Comparison of ENCODE assay signal across 23 mouse cellular contexts in the genomic region with DNA sequence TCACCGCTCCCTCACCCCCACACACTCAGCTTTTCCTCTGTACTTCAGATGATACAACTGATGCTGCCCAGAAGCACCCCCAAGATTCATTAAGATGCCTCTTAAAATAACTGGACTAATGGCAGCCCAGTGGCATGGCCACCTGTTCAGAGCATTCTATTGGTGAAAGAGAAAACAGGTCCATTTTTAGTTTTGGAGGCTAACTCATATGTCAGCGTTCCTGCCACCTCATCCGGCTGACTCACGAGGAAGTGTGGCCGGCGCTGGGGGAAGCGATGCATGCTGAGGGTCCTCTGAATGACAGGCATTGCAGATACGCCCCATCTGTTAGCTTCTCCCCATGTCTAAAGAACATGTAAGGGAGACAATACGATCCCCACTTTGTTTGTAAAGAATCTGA. TPM values are rescaled to one million over a fixed set of nuclear protein-coding genes. Genes with fewer than 3 reads are reported as not detected.
DNase-seq lines count a peak whose midpoint lies in the region; ATAC-seq and TF ChIP-seq lines count a peak whose summit lies in the region.
"Had no signal": no experiment of that assay in that cellular context is flagged by ENCODE, and none has a peak within 500 bp of the region (broad histone marks: within the 10 kb centered on the region; RNA-seq: fewer than 3 reads in every experiment).

No protein-coding gene starts in this region.

- H3K79me2 ChIP-seq in CH12.LX (replicated peaks; ENCODE audit: control insufficient read depth, extremely low read depth, insufficient read depth, poor library complexity, severe bottlenecking): no peaks in the 10 kb centered on the region

- no peak overlapping the region for H3K4me3 ChIP-seq in CH12.LX (replicated peaks in 1 of 3; ENCODE audit: low read depth in 2 of 3, low read length in 2 of 3, poor library complexity in 1 of 3)
- H3K4me3 ChIP-seq in midbrain, postnatal 0 days (ENCODE audit: low read depth, low read length): no peak overlapping the region
- H3K4me3 ChIP-seq: embryonic facial prominence, embryonic 13.5 days; forebrain, embryonic 12.5 days; heart, embryonic 13.5 days; hindbrain, embryonic 12.5 days had no signal

- H3K27ac ChIP-seq in CH12.LX (ENCODE audit: insufficient read depth, low read depth): no peak overlapping the region
- no peak overlapping the region for H3K27ac ChIP-seq in midbrain, postnatal 0 days (ENCODE audit: low read depth, low read length)
- H3K27ac ChIP-seq: embryonic facial prominence, embryonic 13.5 days; forebrain, embryonic 12.5 days; heart, embryonic 13.5 days; hindbrain, embryonic 12.5 days had no signal

- H3K9me3 ChIP-seq in CH12.LX (replicated peaks; ENCODE audit: low read length): no peaks in the 10 kb centered on the region
- no peaks in the 10 kb centered on the region for H3K9me3 ChIP-seq in midbrain, postnatal 0 days (ENCODE audit: low read length)
- H3K9me3 ChIP-seq: embryonic facial prominence, embryonic 13.5 days; forebrain, embryonic 12.5 days; heart, embryonic 13.5 days; hindbrain, embryonic 12.5 days had no signal

- H3K4me1 ChIP-seq in CH12.LX (ENCODE audit: control insufficient read depth in 1 of 2, insufficient read depth in 2 of 2): no peaks in the 10 kb centered on the region
- H3K4me1 ChIP-seq in midbrain, postnatal 0 days (ENCODE audit: insufficient read depth, low read length): no peaks in the 10 kb centered on the region
- H3K4me1 ChIP-seq: embryonic facial prominence, embryonic 13.5 days; forebrain, embryonic 12.5 days had no signal

- dilution Hi-C loops in CH12.LX (cut with MboI; ENCODE audit: extremely low pct_ligation_motif_present, extremely low pct_unique_long_range_greater_than_20kb, low sequenced_read_pairs): no loop called here

- TF ChIP-seq RAD21 in CH12.LX (IDR thresholded peaks at IDR 0.05; ENCODE audit: low read depth, low read length): no peak

- H3K4me2 ChIP-seq in CH12.LX (ENCODE audit: insufficient read depth, low read depth, poor library complexity, severe bottlenecking): 0 out of 2 replicates have a peak overlapping the region, but pooled peaks have one; percentile 5
- H3K4me2 ChIP-seq in midbrain, postnatal 0 days (ENCODE audit: low read depth, low read length, poor library complexity, severe bottlenecking): no peak overlapping the region
- H3K4me2 ChIP-seq: embryonic facial prominence, embryonic 13.5 days; forebrain, embryonic 12.5 days; heart, embryonic 13.5 days; hindbrain, embryonic 12.5 days had no signal

- WGBS in midbrain, postnatal 0 days: 80% methylated on average over 9 of the region's 9 CpGs

- no peak for TF ChIP-seq EP300 in CH12.LX (IDR thresholded peaks at IDR 0.05; ENCODE audit: low read length)

- in situ Hi-C loops in CH12.LX (cut with MboI; ENCODE audit: low pct_ligation_motif_present, low pct_unique_long_range_greater_than_20kb, low sequenced_read_pairs): no loop called here

- no peak overlapping the region for H3K9ac ChIP-seq in CH12.LX (ENCODE audit: insufficient read depth, low read depth)
- H3K9ac ChIP-seq in midbrain, postnatal 0 days (replicated peaks; ENCODE audit: low read length, poor library complexity, severe bottlenecking): no peak overlapping the region
- H3K9ac ChIP-seq: embryonic facial prominence, embryonic 13.5 days; forebrain, embryonic 12.5 days; heart, embryonic 13.5 days; hindbrain, embryonic 12.5 days had no signal

- H3K36me3 ChIP-seq in CH12.LX (replicated peaks in 1 of 2; ENCODE audit: control insufficient read depth in 1 of 2, insufficient read depth in 1 of 2, low read length in 1 of 2): no peaks in the 10 kb centered on the region
- no peaks in the 10 kb centered on the region for H3K36me3 ChIP-seq in midbrain, postnatal 0 days (ENCODE audit: insufficient read depth, low read length)
- H3K36me3 ChIP-seq: embryonic facial prominence, embryonic 13.5 days; forebrain, embryonic 12.5 days; heart, embryonic 13.5 days; hindbrain, embryonic 12.5 days had no signal

- TF ChIP-seq POLR2A in CH12.LX (IDR thresholded peaks at IDR 0.05; ENCODE audit: low read depth, low read length): no peak

- DNase-seq in A20 (ENCODE audit: low read depth, low spot score) (peak; percentile 8), CH12.LX (ENCODE audit: extremely low read depth) (no peak)
- no peak for DNase-seq in midbrain, postnatal 0 days (ENCODE audit: low spot score)
- DNase-seq in right cerebral cortex, postnatal 36 days (ENCODE audit: low spot score in 2 of 2): no peak
- DNase-seq in heart, postnatal 25 days (ENCODE audit: low spot score): no peak
- DNase-seq: adrenal gland, adult 8-10 months; adrenal gland, postnatal 36 days; cerebellum, adult 11-12 months; cerebellum, adult 9-10 months; cerebellum, postnatal 25 days; gastrocnemius, postnatal 14 days; heart, postnatal 4 days had no signal

- H3K27me3 ChIP-seq in CH12.LX (replicated peaks): no peaks in the 10 kb centered on the region
- H3K27me3 ChIP-seq in midbrain, postnatal 0 days (ENCODE audit: insufficient read depth, low read length): no peaks in the 10 kb centered on the region
- H3K27me3 ChIP-seq: embryonic facial prominence, embryonic 13.5 days; forebrain, embryonic 12.5 days; heart, embryonic 13.5 days; hindbrain, embryonic 12.5 days had no signal

- ATAC-seq in granulocyte monocyte progenitor cell, adult 5-6 weeks (replicated peaks; ENCODE audit: poor library complexity, severe bottlenecking): peak; percentile 54
- no peak for ATAC-seq in midbrain, postnatal 0 days (ENCODE audit: low FRiP score)
- ATAC-seq: forebrain, embryonic 16.5 days; hindbrain, embryonic 16.5 days had no signal

- intact Hi-C loops in heart, postnatal 25 days (cut with DNase I): no loop called here

- no peak for TF ChIP-seq CTCF in CH12.LX (conservative IDR thresholded peaks at IDR 0.05 in 1 of 2, IDR thresholded peaks at IDR 0.05 in 1 of 2; ENCODE audit: low read depth in 2 of 2, low read length in 2 of 2)
- no peak for TF ChIP-seq CTCF in midbrain, postnatal 0 days (IDR thresholded peaks at IDR 0.05)

TF ChIP-seq in CH12.LX, 34 proteins besides CTCF, POLR2A, EP300 and RAD21:
- TF ChIP-seq IRF4 (IDR thresholded peaks at IDR 0.05; ENCODE audit: low read depth, low read length) (no peak), CHD1 (IDR thresholded peaks at IDR 0.05; ENCODE audit: low read depth, low read length) (no peak), JUND (conservative IDR thresholded peaks at IDR 0.05; ENCODE audit: low read depth, low read length) (no peak), MAZ (IDR thresholded peaks at IDR 0.05; ENCODE audit: low read depth, low read length) (no peak), MEF2A (IDR thresholded peaks at IDR 0.05; ENCODE audit: borderline replicate concordance, low read depth, low read length) (no peak)

RNA-seq across cellular contexts. Expression of a gene that starts 31.9 kb away (rescaled TPM):
- total RNA-seq in CH12.LX (2012; rRNA removed) (not detected in 2 replicates), CH12.LX (2014; rRNA removed) (not detected in 2 replicates)
- polyA plus RNA-seq in CH12.LX (2012; ENCODE audit: insufficient read length, low read depth): not detected in 2 replicates
- not detected in 2 replicates for total RNA-seq in granulocyte monocyte progenitor cell, adult 5-6 weeks (2014; fragmentation: Nextera tagmentation)
- not detected in 2 replicates for total RNA-seq in granulocyte monocyte progenitor cell, adult 5-6 weeks (2017)
- total RNA-seq in midbrain, postnatal 0 days (2014; rRNA removed): 0.66 and 1.6 TPM in 2 replicates
- 1.00 and 1.0 TPM in 2 replicates for polyA plus RNA-seq in midbrain, postnatal 0 days (2015; fragmentation: Nextera tagmentation; extraction: Ambion mirVana)
- total RNA-seq in heart, postnatal 25 days (2021): not detected
- total RNA-seq: heart, adult 8-10 months had no signal
- polyA plus RNA-seq: embryonic facial prominence, embryonic 13.5 days; heart, postnatal 0 days had no signal

RNA-seq across cellular contexts. Expression of a gene that starts 35.3 kb away (rescaled TPM):
- total RNA-seq in CH12.LX (2012; rRNA removed): not detected in 2 replicates
- total RNA-seq in CH12.LX (2014; rRNA removed): not detected in 2 replicates
- not detected in 2 replicates for polyA plus RNA-seq in CH12.LX (2012; ENCODE audit: insufficient read length, low read depth)
- 1.3 TPM in 1 of 2 replicates, not detected in the other for total RNA-seq in granulocyte monocyte progenitor cell, adult 5-6 weeks (2014; fragmentation: Nextera tagmentation)
- 0.65 TPM in 1 of 2 replicates, not detected in the other for total RNA-seq in granulocyte monocyte progenitor cell, adult 5-6 weeks (2017)
- 2.7 and 4.0 TPM in 2 replicates for total RNA-seq in midbrain, postnatal 0 days (2014; rRNA removed)
- polyA plus RNA-seq in midbrain, postnatal 0 days (2015; fragmentation: Nextera tagmentation; extraction: Ambion mirVana): 6.9 and 7.5 TPM in 2 replicates
- 1 to 10 TPM; 5.1 to 6.9 TPM for total RNA-seq in heart, postnatal 25 days (2021)

RNA-seq across cellular contexts. Expression of a gene that starts 41.6 kb away (rescaled TPM):
- total RNA-seq in CH12.LX (2012; rRNA removed) (not detected in 2 replicates), CH12.LX (2014; rRNA removed) (not detected in 2 replicates)
- not detected in 2 replicates for polyA plus RNA-seq in CH12.LX (2012; ENCODE audit: insufficient read length, low read depth)
- total RNA-seq in granulocyte monocyte progenitor cell, adult 5-6 weeks (2014; fragmentation: Nextera tagmentation): not detected in 2 replicates
- not detected in 2 replicates for total RNA-seq in granulocyte monocyte progenitor cell, adult 5-6 weeks (2017)
- total RNA-seq in midbrain, postnatal 0 days (2014; rRNA removed): 0.55 TPM in 1 of 2 replicates, not detected in the other
- 0.13 and 0.63 TPM in 2 replicates for polyA plus RNA-seq in midbrain, postnatal 0 days (2015; fragmentation: Nextera tagmentation; extraction: Ambion mirVana)
- not detected for total RNA-seq in heart, postnatal 25 days (2021)
- total RNA-seq: ES-E14; gastrocnemius, adult 18-20 months; gastrocnemius, postnatal 14 days; heart, adult 8-10 months; heart, postnatal 4 days had no signal
- polyA plus RNA-seq: embryonic facial prominence, embryonic 13.5 days; forebrain, embryonic 12.5 days; heart, embryonic 13.5 days; heart, postnatal 0 days had no signal
